Mouse (Mus musculus): ENCODE data around the gene Anxa6. TPM values are rescaled to one million over a fixed set of nuclear protein-coding genes. Genes with fewer than 3 reads are reported as not detected.
A peak's percentile ranks its signal among the peaks of the same experiment; 100 is the strongest.

Gene Anxa6
- polyA plus RNA-seq, 1 experiment from 2014 or later: 411 TPM

DNA sequence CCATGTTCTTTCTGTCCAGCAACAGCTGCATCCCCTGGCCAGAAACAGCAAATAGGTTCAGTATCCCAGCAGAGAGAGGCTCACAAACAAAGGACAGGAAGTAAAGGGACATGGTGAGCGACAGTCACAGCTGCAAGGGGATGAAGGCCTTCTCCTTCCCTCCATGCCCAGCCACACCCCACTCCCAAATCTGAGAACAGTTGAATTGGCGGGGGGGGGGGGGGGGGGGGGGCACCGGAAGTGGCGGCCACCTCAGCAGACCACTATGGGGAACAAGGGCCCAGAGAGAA lies 1.3 kb downstream of the Anxa6 start:
- Histone ChIP-seq H3K4me1 (ENCODE audit: insufficient read depth) (peaks cover 23% of the 10 kb centered on the region), H3K4me3 (ENCODE audit: low read depth, low read length) (peak overlapping the region; percentile 80), H3K9me3 (ENCODE audit: low read depth, low read length) (no peaks in the 10 kb centered on the region), H3K9ac (peak overlapping the region; percentile 80), H3K36me3 (ENCODE audit: insufficient read depth) (no peaks in the 10 kb centered on the region; the same call in 1 of the 2 replicates), H3K27me3 (ENCODE audit: insufficient read depth, low read length) (no peaks in the 10 kb centered on the region), H3K27ac (ENCODE audit: low read depth) (peak overlapping the region; percentile 98), H3K4me2 (peak overlapping the region; percentile 94)
- DNase-seq (no peak), ATAC-seq (ENCODE audit: insufficient read depth) (peak; percentile 19)
- no peak for TF ChIP-seq CTCF (IDR thresholded peaks at IDR 0.05; ENCODE audit: low read depth)
- 0% methylated on average over 2 of the region's 4 CpGs for WGBS

DNA sequence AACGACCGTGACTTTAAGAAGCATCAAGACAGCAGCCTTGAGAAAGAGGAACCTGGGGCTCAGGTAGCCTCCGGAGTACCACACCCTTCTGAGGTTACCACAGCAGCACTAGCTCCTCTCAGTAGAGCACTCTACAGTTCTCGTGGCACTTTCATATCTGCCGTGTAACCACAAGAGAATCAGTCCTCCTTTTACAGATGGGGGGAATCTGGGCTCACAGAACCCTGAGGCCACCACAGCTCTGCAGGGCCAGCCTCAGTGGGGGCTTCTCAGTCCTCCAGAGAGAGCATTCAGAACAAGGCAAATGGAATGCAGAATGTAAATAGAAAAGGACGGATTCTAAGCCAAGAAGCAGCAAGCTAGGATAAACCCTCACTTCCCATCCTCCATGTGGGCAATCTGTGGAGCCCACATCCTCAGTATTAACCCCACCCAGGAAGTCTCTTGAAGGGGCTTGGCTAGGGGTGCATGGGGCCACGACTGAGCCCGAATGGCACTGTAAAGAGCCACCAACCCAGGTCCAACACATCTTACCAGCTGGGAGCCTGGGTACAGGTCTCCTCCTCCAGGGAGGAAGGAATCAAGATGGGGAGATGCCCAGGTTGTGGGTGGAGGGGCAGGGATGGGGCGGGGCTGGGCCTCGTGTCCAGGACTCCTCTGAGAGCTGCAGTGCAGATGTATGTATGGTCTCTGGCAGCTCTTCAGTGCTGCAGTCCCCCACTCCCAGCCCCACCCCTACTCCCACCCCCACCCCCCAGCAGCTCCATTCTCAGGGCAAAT lies 1.8 kb downstream of the Anxa6 start:
- H3K4me2 ChIP-seq: peak overlapping the region; percentile 94
- no peak for TF ChIP-seq CTCF (IDR thresholded peaks at IDR 0.05; ENCODE audit: low read depth)
- peak overlapping the region; percentile 80 for H3K4me3 ChIP-seq (ENCODE audit: low read depth, low read length)
- DNase-seq: peak; percentile 70
- H3K4me1 ChIP-seq (ENCODE audit: insufficient read depth): peaks cover 26% of the 10 kb centered on the region
- ATAC-seq (ENCODE audit: insufficient read depth): peak; percentile 76
- H3K9ac ChIP-seq: peak overlapping the region; percentile 80
- peak overlapping the region; percentile 98 for H3K27ac ChIP-seq (ENCODE audit: low read depth)
- WGBS: 20% methylated on average over 10 of the region's 10 CpGs
- no peaks in the 10 kb centered on the region for H3K9me3 ChIP-seq (ENCODE audit: low read depth, low read length)
- H3K27me3 ChIP-seq (ENCODE audit: insufficient read depth, low read length): no peaks in the 10 kb centered on the region
- H3K36me3 ChIP-seq (ENCODE audit: insufficient read depth): peaks cover 3% of the 10 kb centered on the region; the same call in 1 of the 2 replicates

DNA sequence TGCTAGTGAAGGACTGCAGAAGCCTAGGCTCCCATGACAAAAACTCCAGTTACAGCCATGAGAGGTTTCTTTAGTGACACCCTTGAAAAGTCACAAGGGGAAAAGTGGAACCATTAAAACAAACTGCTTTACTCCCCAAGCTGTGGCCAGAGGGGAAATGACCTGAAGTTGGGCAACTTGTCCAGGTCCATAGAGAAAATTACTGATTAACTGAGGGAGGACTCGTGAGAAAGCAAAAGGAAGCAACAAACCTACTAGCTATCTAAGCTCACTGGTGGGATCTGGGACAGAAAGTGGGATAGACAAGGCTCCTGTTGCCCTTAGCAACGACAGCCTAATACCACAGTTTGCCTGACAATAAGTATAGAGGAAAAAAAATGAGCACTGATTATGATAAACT lies 4.7 kb downstream of the Anxa6 start:
- Histone ChIP-seq H3K27me3 (ENCODE audit: insufficient read depth, low read length) (no peaks in the 10 kb centered on the region), H3K27ac (ENCODE audit: low read depth) (peak overlapping the region; percentile 85), H3K4me2 (no peak overlapping the region; the same call in 1 of the 2 replicates), H3K9ac (no peak overlapping the region; the same call in 1 of the 2 replicates), H3K9me3 (ENCODE audit: low read depth, low read length) (no peaks in the 10 kb centered on the region), H3K4me1 (ENCODE audit: insufficient read depth) (peaks cover 51% of the 10 kb centered on the region), H3K36me3 (ENCODE audit: insufficient read depth) (peaks cover 17% of the 10 kb centered on the region; the same call in 1 of the 2 replicates), H3K4me3 (ENCODE audit: low read depth, low read length) (no peak overlapping the region)
- 52% methylated on average over 2 of the region's 2 CpGs for WGBS
- DNase-seq: no peak
- TF ChIP-seq CTCF (IDR thresholded peaks at IDR 0.05; ENCODE audit: low read depth): no peak
- no peak for ATAC-seq (ENCODE audit: insufficient read depth)

DNA sequence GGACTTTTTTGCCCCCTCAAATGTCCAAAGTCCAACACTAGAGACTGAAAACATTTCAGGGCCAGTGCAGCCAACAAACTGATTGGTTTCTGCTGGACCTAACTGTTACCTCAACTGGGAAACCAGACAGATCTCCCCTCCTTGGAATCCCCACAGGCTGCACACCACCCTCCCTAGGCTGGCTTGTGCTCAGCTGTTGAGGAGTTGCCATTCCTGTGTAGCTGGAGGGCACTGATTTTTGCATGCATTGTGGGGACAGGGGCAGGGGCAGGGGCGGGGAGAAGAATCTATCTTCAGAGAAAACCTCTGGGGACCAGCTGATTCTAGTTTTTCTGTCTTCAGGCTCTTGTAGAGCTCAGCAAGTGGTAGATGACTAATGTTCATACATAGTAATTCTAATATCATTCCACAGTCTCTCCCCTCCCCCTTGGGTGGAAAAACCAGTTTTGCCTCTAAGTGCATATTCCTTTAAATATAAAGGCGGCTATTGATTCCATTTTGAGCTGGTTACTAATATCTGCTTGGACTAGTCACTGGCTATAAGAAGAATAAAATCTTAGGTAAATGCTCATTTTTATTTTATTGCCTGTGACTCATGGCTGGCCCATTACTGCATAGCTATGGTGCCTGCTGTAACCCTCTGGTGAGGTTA lies 5.9 kb downstream of the Anxa6 start:
- DNase-seq: peak; percentile 77
- no peak for TF ChIP-seq CTCF (IDR thresholded peaks at IDR 0.05; ENCODE audit: low read depth)
- Histone ChIP-seq H3K4me2 (peak overlapping the region; percentile 31), H3K4me1 (ENCODE audit: insufficient read depth) (peaks cover 58% of the 10 kb centered on the region), H3K9me3 (ENCODE audit: low read depth, low read length) (no peaks in the 10 kb centered on the region), H3K27me3 (ENCODE audit: insufficient read depth, low read length) (no peaks in the 10 kb centered on the region), H3K36me3 (ENCODE audit: insufficient read depth) (peaks cover 17% of the 10 kb centered on the region; the same call in 1 of the 2 replicates), H3K9ac (no peak overlapping the region), H3K4me3 (ENCODE audit: low read depth, low read length) (no peak overlapping the region), H3K27ac (ENCODE audit: low read depth) (peak overlapping the region; percentile 85)
- 70% methylated on average over 2 of the region's 2 CpGs for WGBS
- no peak for ATAC-seq (ENCODE audit: insufficient read depth)

DNA sequence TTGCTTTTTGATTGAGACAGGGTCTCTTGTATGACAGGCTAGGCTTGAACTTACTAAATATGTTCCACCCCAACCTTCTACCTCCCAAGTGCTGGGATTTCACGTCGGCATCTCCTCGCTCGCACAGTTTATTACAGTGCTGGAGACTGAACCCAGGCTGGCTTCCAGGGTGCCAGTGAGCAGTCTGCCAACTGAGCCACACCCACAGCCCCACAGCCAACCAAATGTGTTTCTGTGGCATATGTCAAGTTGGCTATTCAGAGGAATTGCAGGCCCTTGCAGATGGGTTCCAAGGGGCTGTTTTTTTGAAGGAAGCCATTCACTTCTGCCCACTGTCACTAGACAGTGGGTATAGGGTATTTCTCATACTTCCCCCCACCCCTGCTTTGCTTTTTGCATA lies 7.3 kb downstream of the Anxa6 start:
- no peak for TF ChIP-seq CTCF (IDR thresholded peaks at IDR 0.05; ENCODE audit: low read depth)
- no peak overlapping the region for H3K9ac ChIP-seq
- H3K4me2 ChIP-seq: 0 out of 2 replicates have a peak overlapping the region, but pooled peaks have one; percentile 2
- DNase-seq: peak; percentile 61
- no peaks in the 10 kb centered on the region for H3K9me3 ChIP-seq (ENCODE audit: low read depth, low read length)
- H3K4me3 ChIP-seq (ENCODE audit: low read depth, low read length): no peak overlapping the region
- no peaks in the 10 kb centered on the region for H3K27me3 ChIP-seq (ENCODE audit: insufficient read depth, low read length)
- ATAC-seq (ENCODE audit: insufficient read depth): no peak
- H3K36me3 ChIP-seq (ENCODE audit: insufficient read depth): peaks cover 23% of the 10 kb centered on the region
- WGBS: 62% methylated on average over 4 of the region's 4 CpGs
- peak overlapping the region; percentile 99 for H3K27ac ChIP-seq (ENCODE audit: low read depth)
- peaks cover 53% of the 10 kb centered on the region for H3K4me1 ChIP-seq (ENCODE audit: insufficient read depth)

DNA sequence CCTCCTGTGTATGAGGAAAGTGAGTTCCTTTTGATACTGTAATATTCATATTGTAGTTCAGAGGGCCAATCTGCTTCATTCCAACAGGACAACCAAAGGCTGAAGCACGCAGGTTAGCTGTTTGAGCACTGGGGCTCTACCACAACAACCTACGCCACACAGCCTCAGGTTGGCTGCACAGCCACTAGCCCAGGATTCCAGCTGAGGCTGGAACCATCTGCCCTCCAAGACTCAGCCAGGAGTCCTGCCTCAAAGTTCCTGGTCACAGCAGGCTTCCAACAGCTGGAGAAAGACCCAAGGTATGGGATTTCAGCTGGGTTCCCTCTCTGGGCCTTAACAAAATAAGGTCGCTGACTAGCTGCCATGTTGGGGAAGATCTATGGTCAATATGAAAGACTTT lies 9.7 kb downstream of the Anxa6 start:
- ATAC-seq (ENCODE audit: insufficient read depth) (peak; percentile 29), DNase-seq (no peak)
- Histone ChIP-seq H3K27ac (ENCODE audit: low read depth) (peak overlapping the region; percentile 99), H3K36me3 (ENCODE audit: insufficient read depth) (peaks cover 46% of the 10 kb centered on the region), H3K4me1 (ENCODE audit: insufficient read depth) (peaks cover 42% of the 10 kb centered on the region), H3K4me2 (peak overlapping the region; percentile 48), H3K9ac (peak overlapping the region; percentile 33; the same call in 1 of the 2 replicates), H3K9me3 (ENCODE audit: low read depth, low read length) (no peaks in the 10 kb centered on the region), H3K4me3 (ENCODE audit: low read depth, low read length) (no peak overlapping the region), H3K27me3 (ENCODE audit: insufficient read depth, low read length) (no peaks in the 10 kb centered on the region)
- no peak for TF ChIP-seq CTCF (IDR thresholded peaks at IDR 0.05; ENCODE audit: low read depth)
- 47% methylated on average over 3 of the region's 3 CpGs for WGBS

DNA sequence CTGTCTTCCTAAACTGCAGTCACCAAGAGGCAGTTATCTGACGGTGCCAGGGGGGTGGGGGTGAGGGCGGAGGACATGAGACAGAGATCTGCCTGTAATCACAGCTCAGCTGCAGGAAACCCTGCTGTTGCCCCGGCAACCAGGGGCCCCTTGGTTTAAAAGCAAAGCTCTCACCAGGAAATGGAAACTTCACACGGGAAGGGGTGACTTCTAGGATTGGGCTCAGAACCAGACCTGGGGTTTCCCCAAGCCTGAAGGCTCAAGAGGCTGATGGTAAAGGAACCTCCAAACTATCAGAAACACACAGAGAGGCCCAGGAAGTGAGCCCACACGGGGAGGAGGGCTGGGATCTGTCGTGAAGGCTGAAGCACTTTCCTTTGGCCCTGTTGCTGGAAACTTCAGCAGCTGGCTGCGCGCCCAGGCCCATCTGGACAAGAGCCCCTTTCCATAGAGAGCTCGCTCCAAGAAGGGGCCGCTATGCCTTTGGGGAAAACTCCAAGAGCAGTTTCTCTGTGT lies 10.1 kb downstream of the Anxa6 start:
- DNase-seq (peak; percentile 98), ATAC-seq (ENCODE audit: insufficient read depth) (peak; percentile 93)
- Histone ChIP-seq H3K36me3 (ENCODE audit: insufficient read depth) (peaks cover 50% of the 10 kb centered on the region), H3K9me3 (ENCODE audit: low read depth, low read length) (no peaks in the 10 kb centered on the region), H3K4me1 (ENCODE audit: insufficient read depth) (peaks cover 42% of the 10 kb centered on the region), H3K27ac (ENCODE audit: low read depth) (peak overlapping the region; percentile 99), H3K9ac (peak overlapping the region; percentile 33), H3K27me3 (ENCODE audit: insufficient read depth, low read length) (no peaks in the 10 kb centered on the region), H3K4me2 (peak overlapping the region; percentile 48), H3K4me3 (ENCODE audit: low read depth, low read length) (peak overlapping the region; percentile 3; the same call in 1 of the 2 replicates)
- under 1% methylated on average over 10 of the region's 10 CpGs for WGBS
- no peak for TF ChIP-seq CTCF (IDR thresholded peaks at IDR 0.05; ENCODE audit: low read depth)
